Mouse (Mus musculus): ENCODE data around the gene Yeats2. TPM values are rescaled to one million over a fixed set of nuclear protein-coding genes. Genes with fewer than 3 reads are reported as not detected.

The Yeats2 gene
- polyA plus RNA-seq, 2 experiments: 3.0 to 7.6 TPM

DNA sequence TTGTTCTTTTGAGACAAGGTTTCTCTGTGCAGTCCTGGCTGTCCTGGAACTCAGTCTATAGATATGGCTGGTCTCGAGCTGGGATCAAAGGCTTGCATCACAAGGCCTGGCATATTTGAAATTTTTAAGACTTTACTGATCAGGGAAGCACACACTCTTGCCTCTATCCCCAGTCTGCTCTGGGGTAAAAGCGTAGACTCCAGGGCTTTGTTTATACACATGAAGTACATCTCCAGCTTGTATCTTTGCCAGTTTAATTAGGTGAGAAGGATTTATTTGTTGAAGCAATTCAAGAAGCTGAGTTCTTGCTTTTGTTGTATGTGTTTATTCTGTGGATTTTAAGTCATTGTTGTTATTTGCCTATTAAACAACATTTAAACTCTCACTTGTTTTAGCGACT is 12.9 kb downstream of the Yeats2 start:
- no peaks in the 10 kb centered on the region for H3K27me3 ChIP-seq (ENCODE audit: control insufficient read depth, insufficient read depth, low read length)
- TF ChIP-seq EP300 (IDR thresholded peaks at IDR 0.05; ENCODE audit: low read depth): no peak
- TF ChIP-seq CTCF (IDR thresholded peaks at IDR 0.05; ENCODE audit: low read depth): no peak
- H3K27ac ChIP-seq: no peak overlapping the region
- H3K4me1 ChIP-seq (replicated peaks; ENCODE audit: control insufficient read depth in 2 of 2, insufficient read depth in 2 of 2, low read length in 1 of 2): no peaks in the 10 kb centered on the region
- H3K9me3 ChIP-seq (ENCODE audit: control insufficient read depth, low read length): no peaks in the 10 kb centered on the region
- no peak overlapping the region for H3K9ac ChIP-seq (replicated peaks)
- no peak overlapping the region for H3K4me2 ChIP-seq (ENCODE audit: low read depth)
- WGBS (ENCODE audit: insufficient replicate concordance): 68% methylated on average over 3 of the region's 3 CpGs
- no peak for DNase-seq (ENCODE audit: low read depth in 3 of 3, low spot score in 3 of 3)
- H3K4me3 ChIP-seq (ENCODE audit: insufficient read depth in 1 of 2, low read depth in 2 of 2, low read length in 2 of 2): no peak overlapping the region
- no peak for ATAC-seq (ENCODE audit: insufficient read depth)
- H3K36me3 ChIP-seq (replicated peaks; ENCODE audit: control insufficient read depth, insufficient read depth, low read depth): peaks cover 2% of the 10 kb centered on the region; the same call in 1 of the 2 replicates

DNA sequence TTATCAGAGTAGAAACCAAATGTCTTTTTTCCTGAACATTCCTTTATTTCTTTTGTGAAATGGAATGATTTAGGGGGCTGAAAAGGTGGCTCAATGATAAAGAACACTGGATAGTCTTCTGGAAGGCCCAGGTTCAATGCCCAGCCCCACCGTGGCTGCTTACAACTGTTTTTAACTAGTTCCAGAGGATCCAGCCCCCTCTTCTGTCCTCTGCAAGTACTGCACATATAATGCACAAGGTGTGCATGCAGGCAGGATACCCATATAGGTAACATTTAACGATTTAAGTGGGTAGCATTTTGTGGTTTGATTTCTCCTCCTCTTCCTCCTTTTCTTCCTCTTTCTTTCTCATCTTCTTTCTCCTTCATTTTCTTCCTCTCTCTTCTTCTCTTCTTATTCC is 19.3 kb downstream of the Yeats2 start:
- Histone ChIP-seq H3K27ac (no peak overlapping the region), H3K9ac (replicated peaks) (no peak overlapping the region), H3K36me3 (replicated peaks; ENCODE audit: control insufficient read depth, insufficient read depth, low read depth) (peaks cover 14% of the 10 kb centered on the region), H3K4me2 (ENCODE audit: low read depth) (no peak overlapping the region), H3K4me3 (ENCODE audit: insufficient read depth in 1 of 2, low read depth in 2 of 2, low read length in 2 of 2) (no peak overlapping the region), H3K4me1 (replicated peaks; ENCODE audit: control insufficient read depth in 2 of 2, insufficient read depth in 2 of 2, low read length in 1 of 2) (no peaks in the 10 kb centered on the region; a peak in 1 of 4 replicates), H3K27me3 (ENCODE audit: control insufficient read depth, insufficient read depth, low read length) (no peaks in the 10 kb centered on the region), H3K9me3 (ENCODE audit: control insufficient read depth, low read length) (no peaks in the 10 kb centered on the region)
- WGBS (ENCODE audit: insufficient replicate concordance): 59% methylated on average over 2 of the region's 2 CpGs
- no peak for DNase-seq (ENCODE audit: low read depth in 3 of 3, low spot score in 3 of 3)
- TF ChIP-seq CTCF (IDR thresholded peaks at IDR 0.05; ENCODE audit: low read depth) (peak; percentile 34), EP300 (IDR thresholded peaks at IDR 0.05; ENCODE audit: low read depth) (no peak)
- ATAC-seq (ENCODE audit: insufficient read depth): no peak

- Histone ChIP-seq H3K27ac (peak overlapping the region; percentile 26), H3K9me3 (ENCODE audit: control insufficient read depth, low read length) (no peaks in the 10 kb centered on the region), H3K4me2 (ENCODE audit: low read depth) (no peak overlapping the region; the same call in 1 of the 2 replicates), H3K9ac (replicated peaks) (no peak overlapping the region), H3K36me3 (replicated peaks; ENCODE audit: control insufficient read depth, insufficient read depth, low read depth) (peaks cover 14% of the 10 kb centered on the region), H3K4me1 (replicated peaks; ENCODE audit: control insufficient read depth in 2 of 2, insufficient read depth in 2 of 2, low read length in 1 of 2) (peaks cover 5 to 11% of the 10 kb centered on the region in 2 experiments), H3K4me3 (ENCODE audit: insufficient read depth in 1 of 2, low read depth in 2 of 2, low read length in 2 of 2) (no peak overlapping the region), H3K27me3 (ENCODE audit: control insufficient read depth, insufficient read depth, low read length) (no peaks in the 10 kb centered on the region)
- 77% methylated on average over 3 of the region's 3 CpGs for WGBS (ENCODE audit: insufficient replicate concordance)
- ATAC-seq (ENCODE audit: insufficient read depth) (no peak), DNase-seq (ENCODE audit: low read depth in 3 of 3, low spot score in 3 of 3) (no peak)
- TF ChIP-seq CTCF (IDR thresholded peaks at IDR 0.05; ENCODE audit: low read depth): no peak
- TF ChIP-seq EP300 (IDR thresholded peaks at IDR 0.05; ENCODE audit: low read depth): no peak
Observed at GRCm38 (mm10) chr16:20169071-20169470, 28.2 kb downstream of the Yeats2 start.

DNA sequence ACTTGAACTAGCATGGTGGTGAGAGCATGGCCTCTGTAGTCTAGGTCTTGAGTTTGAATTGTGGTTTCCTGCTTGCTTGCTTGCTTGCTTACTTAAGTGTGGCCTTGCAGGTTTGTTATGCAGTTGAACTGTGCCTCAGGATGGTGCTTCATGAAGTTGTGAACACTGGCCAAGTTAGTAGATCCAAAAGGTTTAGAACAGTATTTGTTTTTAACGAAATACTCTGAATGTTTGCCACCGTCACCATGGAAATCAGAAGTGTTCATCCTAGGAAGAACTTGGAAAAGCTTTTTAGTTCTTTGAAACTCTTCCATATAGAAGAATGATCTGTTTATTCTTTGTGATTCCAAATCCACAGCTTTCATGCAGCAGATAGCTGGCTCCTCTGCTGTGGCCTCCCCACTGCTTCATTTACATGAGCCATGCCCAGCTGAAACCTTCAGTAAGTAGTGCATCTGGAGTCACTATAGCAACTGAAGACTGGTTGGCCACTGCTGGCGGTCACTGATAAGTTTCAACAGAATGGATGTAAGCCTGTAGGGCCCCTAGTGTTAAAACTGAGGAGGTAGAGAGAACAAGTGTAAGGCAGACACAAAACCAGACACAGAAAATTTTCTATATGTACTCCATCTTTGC is 28.7 kb downstream of the Yeats2 start:
- TF ChIP-seq CTCF (IDR thresholded peaks at IDR 0.05; ENCODE audit: low read depth) (peak; percentile 44), EP300 (IDR thresholded peaks at IDR 0.05; ENCODE audit: low read depth) (peak; percentile 71)
- WGBS (ENCODE audit: insufficient replicate concordance): 64% methylated on average over 3 of the region's 3 CpGs
- peak; percentile 66 to 70 (median 68) for DNase-seq (ENCODE audit: low read depth in 3 of 3, low spot score in 3 of 3)
- peak overlapping the region; percentile 31 for H3K4me2 ChIP-seq (ENCODE audit: low read depth)
- no peak overlapping the region for H3K4me3 ChIP-seq (ENCODE audit: insufficient read depth in 1 of 2, low read depth in 2 of 2, low read length in 2 of 2)
- H3K4me1 ChIP-seq (replicated peaks; ENCODE audit: control insufficient read depth in 2 of 2, insufficient read depth in 2 of 2, low read length in 1 of 2): peaks cover 5 to 11% of the 10 kb centered on the region in 2 experiments
- H3K27ac ChIP-seq: peak overlapping the region; percentile 38
- peak overlapping the region; percentile 19; the same call in 1 of the 2 replicates for H3K9ac ChIP-seq (replicated peaks)
- H3K27me3 ChIP-seq (ENCODE audit: control insufficient read depth, insufficient read depth, low read length): no peaks in the 10 kb centered on the region
- no peaks in the 10 kb centered on the region for H3K9me3 ChIP-seq (ENCODE audit: control insufficient read depth, low read length)
- peaks cover 17% of the 10 kb centered on the region for H3K36me3 ChIP-seq (replicated peaks; ENCODE audit: control insufficient read depth, insufficient read depth, low read depth)
- ATAC-seq (ENCODE audit: insufficient read depth): peak; percentile 100

DNA sequence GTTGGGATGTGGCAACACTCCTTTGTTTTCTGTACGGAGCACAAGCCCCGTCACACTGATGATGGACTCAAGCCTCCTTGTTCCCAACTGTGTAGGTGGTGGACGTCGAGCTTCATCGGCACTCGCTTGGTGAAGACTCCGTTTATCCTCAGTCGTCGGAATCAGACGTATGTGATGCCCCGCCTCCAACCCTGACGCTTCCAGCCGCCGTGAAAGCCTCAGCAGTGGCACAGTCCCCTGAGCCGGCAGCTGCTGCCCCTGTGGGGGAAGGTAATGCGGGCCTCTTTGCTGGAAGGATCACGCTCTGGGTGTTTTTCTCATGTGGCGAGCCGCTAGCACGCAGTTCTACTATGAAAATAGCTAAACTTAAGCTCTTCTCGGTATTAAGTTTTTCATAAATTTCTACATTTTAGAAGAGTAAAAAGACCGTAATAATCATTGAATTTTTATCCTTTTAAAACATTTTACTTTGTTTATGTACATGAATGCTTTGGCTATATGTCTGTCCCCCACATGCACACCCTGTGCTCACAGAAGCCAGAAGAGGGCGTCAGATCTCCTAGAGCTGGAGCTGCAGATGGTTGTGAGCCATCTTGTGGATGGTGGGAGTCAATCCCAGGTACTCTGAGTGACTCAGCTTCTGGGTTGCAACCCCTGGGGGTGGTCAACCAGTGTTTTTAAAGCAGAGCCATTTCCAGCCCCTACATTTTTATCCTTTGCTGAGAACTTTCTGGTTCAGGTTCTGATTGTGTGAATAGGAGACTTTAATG is 38.7 kb downstream of the Yeats2 start:
- Histone ChIP-seq H3K27ac (no peak overlapping the region), H3K9me3 (ENCODE audit: control insufficient read depth, low read length) (no peaks in the 10 kb centered on the region), H3K4me1 (replicated peaks; ENCODE audit: control insufficient read depth in 2 of 2, insufficient read depth in 2 of 2, low read length in 1 of 2) (no peaks in the 10 kb centered on the region), H3K9ac (replicated peaks) (no peak overlapping the region), H3K4me2 (ENCODE audit: low read depth) (no peak overlapping the region), H3K4me3 (ENCODE audit: insufficient read depth in 1 of 2, low read depth in 2 of 2, low read length in 2 of 2) (no peak overlapping the region), H3K36me3 (replicated peaks; ENCODE audit: control insufficient read depth, insufficient read depth, low read depth) (peaks cover 3% of the 10 kb centered on the region), H3K27me3 (ENCODE audit: control insufficient read depth, insufficient read depth, low read length) (no peaks in the 10 kb centered on the region)
- TF ChIP-seq EP300 (IDR thresholded peaks at IDR 0.05; ENCODE audit: low read depth): no peak
- peak; percentile 39 for TF ChIP-seq CTCF (IDR thresholded peaks at IDR 0.05; ENCODE audit: low read depth)
- ATAC-seq (ENCODE audit: insufficient read depth): no peak
- 83% methylated on average over 23 of the region's 23 CpGs for WGBS (ENCODE audit: insufficient replicate concordance)
- no peak for DNase-seq (ENCODE audit: low read depth in 3 of 3, low spot score in 3 of 3)

Measured in liver, embryonic 14.5 days (tissue).